Mouse (Mus musculus) adrenal gland, adult 18-20 months (tissue): ENCODE results near the gene Ifit1bl1. TPM values are rescaled to one million over a fixed set of nuclear protein-coding genes. Genes with fewer than 3 reads are reported as not detected.
"Not testable (repeated sequence)": the region's sequence is repeated elsewhere in the genome, so short reads cannot be mapped to it uniquely, and the experiment has no call there.

Experiments used
- DNase-seq, 2 experiments: peaks; one replicate each; pipeline ENCODE4 v3.0.0; 2021 to 2022; ENCODE audit warnings: low spot score in 2 of 2
- long read RNA-seq, 2 experiments: library from polyadenylated mRNA; stranded (forward); transcript quantifications; one replicate each; pipeline ENCODE4 v2.0.0; 2021
- total RNA-seq, 2 experiments: library from RNA; stranded (reverse); gene quantifications; 1 replicate in 1 of 2; 2 replicates in 1 of 2; pipeline ENCODE4 v1.2.3; 2021

The Ifit1bl1 gene
- under 1 TPM; 0.40 to 0.48 TPM for total RNA-seq
- long read RNA-seq, experiment 1: 0 reads
- long read RNA-seq, experiment 2: 0 reads

DNA sequence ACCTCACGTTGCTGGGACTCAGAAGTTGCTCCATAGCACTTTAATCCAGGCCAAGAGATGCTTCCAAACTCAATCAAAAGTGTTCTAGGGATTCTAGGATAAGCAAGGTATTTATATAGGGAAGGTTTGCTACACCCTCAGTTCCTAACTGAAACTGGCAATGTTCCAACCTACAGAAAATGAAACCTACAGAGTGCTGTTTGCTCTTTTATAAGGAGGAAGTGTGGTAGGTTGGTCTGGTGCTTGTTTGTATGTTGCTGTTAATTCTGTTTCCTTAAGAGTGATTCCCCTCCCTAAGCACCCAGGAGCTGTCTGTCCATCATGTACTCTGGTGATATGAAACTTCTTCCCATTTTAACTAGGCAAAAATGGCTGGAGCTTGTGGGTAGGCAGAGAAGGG is at the start of gene Ifit1bl1:
Gene Ifit1bl1 (minus strand): TSS at position 69 of the 400 bp plus-strand sequence.
- DNase-seq: not testable (repeated sequence)

DNA sequence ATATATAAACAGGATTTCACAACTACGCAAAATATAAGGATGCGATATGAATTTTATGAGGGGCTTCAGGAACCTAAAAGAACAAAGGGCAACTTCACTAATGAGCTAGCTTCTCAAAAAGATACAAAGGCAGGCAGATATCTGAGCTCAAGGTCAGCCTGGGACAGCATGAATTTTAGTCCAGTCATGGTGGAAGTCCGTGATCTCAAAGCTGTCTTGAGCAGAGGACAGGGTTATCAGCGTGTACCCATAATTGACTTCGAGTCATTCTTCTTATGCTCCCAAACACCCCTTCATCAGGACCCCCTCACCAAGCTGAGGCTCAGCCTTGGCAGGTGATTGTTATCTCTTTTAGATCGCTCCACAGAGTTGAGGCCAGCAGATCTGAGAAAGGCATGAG is 49.2 kb upstream of the Ifit1bl1 start:
- no peak for DNase-seq

DNA sequence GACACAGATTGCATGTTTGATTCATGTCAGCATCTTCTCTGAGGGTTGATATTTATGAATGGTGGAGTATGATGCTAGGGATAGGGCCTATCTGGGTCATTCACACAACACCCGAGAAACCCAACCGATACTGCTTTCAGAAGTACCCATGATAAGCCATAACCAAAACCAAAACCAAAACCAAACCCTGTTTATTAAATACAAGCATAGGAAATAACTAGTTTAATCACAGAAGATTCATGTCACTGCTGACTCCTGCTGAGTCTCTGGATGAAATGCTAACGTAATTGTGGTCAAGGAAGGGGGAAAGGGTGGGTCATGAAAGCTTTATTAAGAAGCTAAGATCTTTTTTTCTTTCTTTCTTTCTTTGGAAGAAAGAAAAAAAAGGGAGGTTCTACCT is 48.5 kb upstream of the Ifit1bl1 start:
- DNase-seq: no peak

DNA sequence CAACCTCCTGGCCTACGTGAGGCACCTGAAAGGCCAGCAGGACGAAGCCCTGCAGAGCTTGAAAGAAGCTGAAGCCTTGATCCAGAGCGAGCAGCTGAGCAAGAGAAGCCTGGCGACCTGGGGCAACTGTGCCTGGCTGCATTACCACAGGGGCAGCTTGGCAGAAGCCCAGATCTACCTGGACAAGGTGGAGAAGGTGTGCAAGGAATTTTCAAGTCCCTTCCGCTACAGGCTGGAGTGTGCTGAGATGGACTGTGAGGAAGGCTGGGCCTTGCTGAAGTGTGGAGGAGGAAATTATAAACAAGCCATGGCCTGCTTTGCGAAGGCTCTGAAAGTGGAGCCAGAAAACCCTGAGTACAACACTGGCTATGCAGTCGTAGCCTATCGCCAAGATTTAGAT is 45.9 kb upstream of the Ifit1bl1 start:
- not testable (repeated sequence) for DNase-seq

DNA sequence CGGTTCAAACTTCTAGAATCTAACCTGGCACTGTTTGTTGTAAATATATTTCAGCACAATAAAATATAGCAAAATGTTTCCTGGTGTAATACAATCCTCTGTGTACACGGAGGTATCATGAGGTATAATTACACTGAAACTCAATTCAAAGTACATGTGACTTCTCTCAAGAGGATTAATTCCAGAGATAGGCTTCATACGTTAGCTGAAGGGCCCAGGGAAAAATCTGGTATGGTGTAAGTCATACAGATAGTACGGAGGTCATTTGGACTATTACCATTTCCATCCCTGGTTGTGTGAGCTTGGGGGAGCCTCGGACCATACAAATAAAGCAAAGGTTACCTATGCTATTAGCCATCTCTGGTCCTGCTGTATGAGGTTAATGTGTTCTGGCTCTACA is 40.9 kb upstream of the Ifit1bl1 start:
- DNase-seq: no peak

DNA sequence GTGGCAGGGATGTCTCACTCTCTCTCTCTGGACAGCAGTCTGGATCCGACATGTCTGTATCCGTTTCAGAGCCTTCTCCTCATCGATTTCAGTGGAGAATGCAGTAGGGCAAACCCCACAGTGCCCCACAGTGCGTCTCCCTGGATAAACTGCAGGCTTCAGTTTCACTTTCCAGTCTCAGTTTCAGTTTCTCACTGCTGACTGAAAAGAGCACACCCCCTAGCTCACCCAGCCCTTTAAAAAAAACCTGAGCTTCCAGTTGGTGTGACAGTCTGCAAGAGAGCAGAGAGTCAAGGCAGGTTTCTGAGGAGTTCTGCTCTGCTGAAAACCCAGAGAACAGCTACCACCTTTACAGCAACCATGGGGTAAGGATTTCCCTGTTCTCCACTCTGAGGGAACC is 38.9 kb upstream of the Ifit1bl1 start, which contains the start of the genes Ifit1bl2 and Ifit1:
Gene Ifit1bl2 (minus strand): TSS at position 121 of the 400 bp plus-strand sequence.
Gene Ifit1 (plus strand): TSS at position 249 of the 400 bp plus-strand sequence.
- no peak for DNase-seq

DNA sequence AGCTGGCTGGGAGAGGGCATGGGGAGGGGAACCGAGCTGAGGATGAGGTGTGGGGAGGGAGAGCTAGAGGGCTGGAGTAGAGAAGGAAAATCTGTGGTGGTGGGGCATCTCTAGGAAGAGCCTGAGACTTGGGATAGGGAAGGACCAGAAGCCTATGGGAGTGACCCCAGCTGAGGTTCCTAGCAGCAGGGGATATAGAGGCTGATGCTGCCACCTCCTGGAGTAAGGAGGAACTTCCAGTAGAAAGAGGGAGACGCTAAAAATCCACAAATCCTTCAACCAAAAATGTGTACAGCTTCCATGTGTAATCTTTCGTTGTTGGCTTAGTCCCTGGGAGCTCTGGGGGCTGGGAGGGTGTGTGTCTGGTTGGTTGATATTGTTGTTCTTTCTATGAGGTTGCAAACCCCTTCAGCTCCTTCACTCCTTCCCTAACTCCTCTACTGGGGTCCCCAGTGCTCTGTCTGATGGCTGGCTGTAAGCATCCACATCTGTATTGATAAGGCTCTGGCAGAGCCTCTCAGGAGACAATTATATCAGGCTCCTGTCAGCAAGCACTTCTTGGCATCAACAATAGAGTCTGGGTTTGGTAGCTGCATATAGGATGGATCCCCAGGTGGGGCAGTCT is 35.3 kb upstream of the Ifit1bl1 start:
- peak; percentile 57 to 63 for DNase-seq

DNA sequence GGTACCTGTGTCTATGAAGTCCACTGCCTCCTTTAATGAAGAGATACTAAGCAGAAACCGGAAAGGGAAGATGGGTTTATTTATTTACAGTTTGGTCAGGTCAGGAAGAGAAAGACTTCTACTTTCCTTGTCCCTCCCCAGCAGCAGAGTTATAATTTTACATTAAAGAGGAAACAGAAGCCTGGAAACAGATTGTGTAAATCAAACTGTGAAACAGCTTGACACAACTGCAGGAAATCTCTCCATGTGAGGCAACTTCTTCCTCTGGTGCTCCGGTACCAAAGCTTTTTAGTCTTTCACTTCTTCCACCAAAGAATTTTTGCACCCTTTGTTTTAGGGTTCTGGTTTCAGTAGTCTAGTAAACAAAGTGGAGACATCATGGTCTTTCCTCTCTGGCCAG is 31.7 kb upstream of the Ifit1bl1 start:
- DNase-seq: no peak

DNA sequence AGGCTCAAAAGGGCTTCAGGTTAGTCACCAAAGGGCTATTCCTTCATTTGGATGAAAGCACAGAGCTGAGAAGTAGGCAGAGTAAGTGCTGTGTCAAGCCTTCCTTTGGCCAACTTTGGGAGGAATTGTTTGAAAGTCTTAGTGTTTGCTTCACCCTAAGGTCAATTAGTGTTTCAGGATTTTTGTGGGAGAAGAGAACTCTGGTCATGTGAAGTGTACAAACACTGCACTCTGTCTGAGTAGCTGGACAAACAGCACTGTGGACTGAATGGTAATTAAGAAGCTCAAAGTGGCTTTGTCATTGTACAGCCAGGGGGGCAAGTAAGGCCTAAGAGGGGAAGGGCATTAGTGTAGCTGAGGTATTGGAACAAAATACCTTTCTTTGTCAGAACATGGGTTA is 29.7 kb upstream of the Ifit1bl1 start:
- no peak for DNase-seq

DNA sequence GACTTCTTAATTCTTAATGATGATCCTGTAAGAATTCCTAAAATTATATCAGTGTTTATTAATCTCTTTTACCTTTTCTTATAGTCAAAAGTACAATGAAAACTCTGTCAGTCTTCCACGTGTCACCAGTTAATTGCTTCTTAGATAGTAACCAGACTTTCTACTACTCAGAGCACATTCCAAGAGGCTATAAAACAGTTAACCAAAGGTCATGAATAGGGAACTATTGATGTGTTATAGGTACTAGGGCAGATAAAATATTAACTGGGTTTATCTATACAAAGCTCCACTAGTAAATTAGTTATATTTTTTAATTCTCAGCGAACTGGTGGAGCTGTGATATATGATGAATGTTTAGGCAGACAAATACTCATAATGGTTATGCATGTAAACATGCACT is 25.7 kb upstream of the Ifit1bl1 start:
- no peak for DNase-seq

DNA sequence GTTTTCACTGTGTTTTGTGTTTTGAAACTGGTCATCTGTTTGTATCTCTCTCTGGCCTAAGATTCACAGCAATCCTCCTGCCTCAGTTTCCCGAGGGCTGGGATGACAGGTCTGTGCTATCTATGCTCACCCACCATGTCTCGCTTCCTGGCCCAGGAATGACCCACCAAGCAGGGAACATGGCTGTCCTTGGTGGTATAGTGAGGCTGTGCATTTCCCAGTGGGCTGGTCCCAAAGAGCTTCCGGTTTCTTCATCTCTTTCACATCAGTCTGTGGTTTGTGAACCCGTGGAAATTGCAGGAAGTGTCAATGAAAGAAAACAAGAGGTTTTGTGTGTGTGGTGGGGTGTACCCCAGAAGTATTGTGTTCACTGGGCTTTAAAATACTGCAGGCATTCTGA is 22.9 kb upstream of the Ifit1bl1 start:
- DNase-seq: no peak

DNA sequence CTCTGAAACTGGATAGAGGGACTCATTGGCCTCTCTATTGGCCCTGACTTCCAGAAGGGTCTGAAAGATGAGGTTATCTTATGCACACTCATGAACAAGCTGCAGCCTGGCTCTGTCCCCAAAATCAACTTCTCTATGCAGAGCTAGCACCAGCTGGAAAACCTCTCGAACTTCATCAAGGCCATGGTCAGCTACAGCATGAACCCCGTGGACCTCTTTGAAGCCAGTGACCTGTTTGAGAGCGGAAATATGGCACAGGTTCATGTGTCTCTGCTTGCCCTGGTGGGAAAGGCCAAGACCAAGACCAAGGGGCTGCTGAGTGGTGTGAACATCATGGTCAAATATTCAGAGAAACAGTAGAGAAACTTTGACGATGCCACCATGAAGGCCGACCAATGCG is 22.0 kb upstream of the Ifit1bl1 start:
- no peak for DNase-seq

DNA sequence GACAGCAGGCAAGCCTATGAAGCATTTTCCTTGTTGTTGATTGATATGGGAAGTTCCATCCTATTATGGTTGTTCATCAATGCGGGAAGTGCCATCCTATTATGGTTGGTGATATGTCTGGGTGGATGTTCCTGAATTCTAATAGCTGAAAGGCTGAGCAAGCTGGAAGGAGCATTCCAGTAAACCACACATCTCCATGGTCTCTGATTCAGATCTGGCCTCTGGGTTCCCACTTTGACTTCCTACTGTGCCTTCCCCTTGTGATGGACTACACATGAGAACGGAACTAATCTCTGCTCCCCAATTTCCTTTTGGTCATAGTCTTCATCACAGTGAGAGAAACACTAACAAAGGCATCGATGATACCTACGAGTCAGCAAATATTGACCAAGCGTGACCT is 19.1 kb upstream of the Ifit1bl1 start:
- no peak for DNase-seq

DNA sequence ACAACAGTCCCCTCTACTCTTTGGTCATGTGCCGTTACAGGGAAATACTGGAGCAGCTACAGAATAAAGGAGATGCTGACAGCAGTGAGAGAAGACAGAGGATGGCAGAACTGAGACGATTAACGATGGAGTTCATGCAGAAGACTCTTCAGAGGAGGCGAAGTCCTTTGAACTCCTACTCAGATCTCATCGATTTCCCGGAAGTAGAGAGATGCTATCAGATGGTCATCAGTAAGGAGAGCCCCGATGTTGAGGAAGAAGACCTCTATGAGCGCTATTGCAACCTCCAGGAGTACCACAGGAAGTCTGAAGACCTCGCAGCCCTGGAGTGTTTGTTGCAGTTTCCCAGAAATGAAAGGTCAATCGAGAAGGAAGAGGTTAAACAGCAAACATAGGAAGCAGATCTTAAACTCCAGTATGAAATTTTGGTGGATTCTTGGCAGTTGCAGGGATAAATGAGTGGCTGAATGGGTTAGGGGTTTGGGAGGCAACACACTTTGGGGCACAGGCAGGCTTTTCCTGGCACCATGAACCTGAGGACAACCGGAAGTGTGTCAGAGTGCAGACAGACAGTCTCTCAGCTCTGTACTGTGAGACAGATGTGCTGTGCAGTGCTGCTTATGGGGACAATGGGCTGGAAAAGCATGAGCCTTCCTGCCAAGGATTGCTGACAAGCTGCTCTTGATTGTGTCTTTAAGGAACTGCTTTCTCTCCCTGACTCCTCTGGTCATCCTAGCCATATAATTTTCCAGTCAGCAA is 10.7 kb upstream of the Ifit1bl1 start:
- DNase-seq: not testable (repeated sequence)

DNA sequence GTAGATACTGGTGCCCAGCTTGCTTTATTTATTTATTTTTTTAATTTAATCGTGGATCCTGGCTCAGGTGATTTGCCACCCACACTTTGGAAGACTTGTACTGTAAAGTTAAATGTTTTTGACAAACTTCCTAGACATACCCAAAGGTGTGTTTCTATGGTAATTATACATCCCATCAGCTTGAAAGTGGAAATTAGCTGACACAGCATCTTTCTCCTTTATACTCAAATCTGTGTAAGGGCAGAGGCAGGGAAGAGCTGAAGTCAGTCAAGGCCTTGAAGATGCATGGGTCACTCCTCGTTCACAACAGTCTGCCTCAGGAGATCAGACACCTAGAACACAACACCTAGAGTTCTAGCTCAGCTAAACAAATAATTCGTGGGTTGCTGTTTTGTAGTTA is 8.4 kb upstream of the Ifit1bl1 start:
- not testable (repeated sequence) for DNase-seq

DNA sequence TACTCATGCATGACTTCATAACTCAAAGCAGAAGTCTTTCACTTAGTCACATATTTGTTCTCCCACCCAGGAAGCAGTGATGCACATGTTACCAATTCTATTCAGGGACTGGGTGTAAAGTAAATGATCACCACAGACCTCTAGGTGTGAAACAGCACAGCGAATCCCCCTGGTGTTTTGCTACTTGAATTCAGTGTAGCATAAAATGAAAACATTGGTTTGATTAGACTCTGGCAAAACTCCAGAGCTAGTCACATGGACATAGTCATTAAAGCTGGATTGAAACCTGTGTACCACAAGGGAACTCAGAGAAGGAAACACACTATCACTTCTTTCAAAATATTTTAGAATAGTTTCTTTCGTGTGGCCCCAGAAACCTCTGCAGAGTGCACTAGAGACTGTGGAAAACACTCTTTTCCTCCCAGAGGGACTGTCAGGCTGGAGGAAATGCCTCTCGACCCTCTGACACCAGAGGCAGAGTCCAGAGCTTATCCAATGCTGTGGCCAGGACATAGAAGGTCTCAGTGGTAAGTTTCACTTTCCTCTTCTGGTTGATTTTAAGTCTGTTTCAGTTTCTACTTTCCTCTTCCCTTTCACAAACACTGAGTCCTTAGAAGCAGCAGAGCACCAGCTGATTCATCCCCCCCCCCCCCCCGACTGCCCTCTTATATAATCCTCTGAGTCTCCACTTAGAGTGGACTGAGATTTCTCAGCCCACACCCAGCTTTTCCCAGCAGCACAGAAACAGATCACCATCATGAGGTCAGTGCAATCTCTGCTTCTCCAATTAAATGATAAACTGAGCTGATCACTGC is 5.7 kb upstream of the Ifit1bl1 start, which contains the start of gene Ifit3b:
Gene Ifit3b (plus strand): TSS at position 734 of the 815 bp plus-strand sequence.
- peak in 1 of 2 experiments; percentile 40 for DNase-seq

DNA sequence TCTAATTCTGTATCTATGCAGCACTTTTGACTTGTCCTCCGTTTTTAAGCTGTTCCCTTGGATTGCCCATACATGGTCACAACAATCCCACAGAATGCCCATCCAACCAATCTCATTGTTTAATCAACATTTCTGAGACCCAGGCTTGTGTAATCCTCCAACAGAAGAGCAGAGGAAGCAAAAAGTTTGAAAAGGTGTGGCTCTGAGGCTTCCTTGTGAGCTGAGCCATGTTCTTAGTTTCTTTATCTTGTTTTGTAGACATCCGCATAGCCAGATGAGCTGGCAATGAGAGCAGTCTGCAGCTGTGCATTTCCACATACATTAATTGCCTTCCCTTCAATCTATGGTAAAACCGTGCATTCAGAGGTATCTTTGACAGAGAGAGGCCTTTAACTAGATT is 3.7 kb upstream of the Ifit1bl1 start:
- no peak for DNase-seq

DNA sequence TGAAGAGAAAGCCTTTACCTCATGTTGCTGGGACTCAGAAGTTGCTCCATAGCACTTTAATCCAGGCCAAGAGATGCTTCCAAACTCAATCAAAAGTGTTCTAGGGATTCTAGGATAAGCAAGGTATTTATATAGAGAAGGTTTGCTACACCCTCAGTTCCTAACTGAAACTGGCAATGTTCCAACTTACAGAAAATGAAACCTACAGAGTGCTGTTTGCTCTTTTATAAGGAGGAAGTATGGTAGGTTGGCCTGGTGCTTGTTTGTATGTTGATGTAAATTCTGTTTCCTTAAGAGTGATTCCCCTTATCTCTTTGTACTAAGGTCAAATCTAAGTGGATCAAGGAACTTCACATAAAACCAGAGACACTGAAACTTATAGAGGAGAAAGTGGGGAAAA is 2.5 kb downstream of the Ifit1bl1 start:
- DNase-seq: not testable (repeated sequence)

DNA sequence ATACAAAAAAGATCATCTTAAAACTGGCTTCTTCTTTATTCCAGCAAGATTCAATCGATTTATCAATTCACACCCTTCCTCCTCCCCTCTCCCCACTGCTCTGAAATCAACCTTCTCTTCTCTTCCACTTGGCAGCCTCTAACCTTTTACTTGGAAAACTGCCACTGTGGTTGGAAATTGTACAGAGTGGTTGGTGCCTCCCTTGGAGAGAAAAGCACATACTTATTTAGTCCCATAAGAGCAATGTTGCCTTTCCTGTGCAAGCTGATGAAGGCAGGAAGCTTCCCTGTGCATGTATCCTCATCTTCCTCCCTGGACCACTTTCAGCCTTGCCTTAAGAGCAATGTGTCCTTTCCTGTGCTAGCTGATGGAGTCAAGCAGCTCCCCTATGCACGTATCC is 3.4 kb downstream of the Ifit1bl1 start:
- no peak for DNase-seq

DNA sequence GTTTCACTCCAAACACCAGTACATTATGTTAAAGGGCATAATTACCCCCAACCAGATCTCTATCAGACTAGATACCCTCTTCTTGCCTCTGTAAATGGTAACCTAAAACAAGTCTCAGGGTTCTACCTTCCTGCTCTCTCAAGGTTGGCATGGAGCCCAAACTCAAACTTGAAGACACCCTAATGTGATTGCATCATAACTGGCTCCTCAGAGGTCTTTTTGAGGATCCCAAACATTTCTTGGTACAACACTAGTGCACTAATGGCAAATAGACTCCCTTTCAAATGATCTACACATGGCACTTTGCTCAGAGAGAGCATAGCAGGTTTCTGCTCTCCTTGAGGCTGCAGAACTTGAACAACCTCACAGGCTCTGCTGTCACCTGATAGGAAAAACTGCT is 4.9 kb downstream of the Ifit1bl1 start:
- DNase-seq: no peak

DNA sequence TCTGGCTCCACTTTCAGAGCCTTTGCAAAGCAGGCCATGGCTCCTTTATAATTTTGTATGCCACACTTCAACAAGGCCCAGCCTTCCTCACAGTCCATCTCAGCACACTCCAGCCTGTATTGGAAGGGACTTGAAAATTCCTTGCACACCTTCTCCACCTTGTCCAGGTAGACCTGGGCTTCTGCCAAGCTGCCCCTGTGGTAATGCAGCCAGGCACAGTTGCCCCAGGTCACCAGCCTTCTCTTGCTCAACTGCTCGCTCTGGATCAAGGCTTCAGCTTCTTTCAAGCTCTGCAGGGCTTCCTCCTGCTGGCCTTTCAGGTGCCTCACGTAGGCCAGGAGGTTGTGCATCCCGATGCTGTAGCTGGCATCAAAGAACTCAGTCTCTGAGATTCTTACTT is 7.2 kb downstream of the Ifit1bl1 start:
- not testable (repeated sequence) for DNase-seq

DNA sequence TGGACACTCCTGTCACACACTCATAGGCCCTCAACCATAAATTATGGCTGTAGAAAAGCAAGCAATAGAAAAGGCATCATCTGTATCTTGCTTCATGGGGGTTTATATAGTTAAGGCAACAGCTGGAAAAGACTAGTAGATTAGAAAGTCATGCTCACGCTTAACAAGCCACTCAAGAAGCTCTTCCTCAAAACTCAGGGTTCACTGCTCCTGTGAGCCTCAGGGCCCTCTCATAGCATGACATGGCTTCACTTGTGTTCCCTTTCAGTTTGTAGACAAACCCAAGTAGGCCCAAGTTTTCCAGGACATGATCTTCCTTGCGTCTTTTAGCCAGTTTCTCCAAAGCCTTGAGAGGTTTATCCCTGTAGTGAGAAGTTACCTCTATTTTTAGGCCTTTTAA is 8.3 kb downstream of the Ifit1bl1 start:
- no peak for DNase-seq
